Mouse (Mus musculus): ENCODE results near the gene Etv6. TPM values are rescaled to one million over a fixed set of nuclear protein-coding genes. Genes with fewer than 3 reads are reported as not detected.

Etv6 gene
- total and polyA plus RNA-seq, 2 experiments: 4.1 to 8.6 TPM

DNA sequence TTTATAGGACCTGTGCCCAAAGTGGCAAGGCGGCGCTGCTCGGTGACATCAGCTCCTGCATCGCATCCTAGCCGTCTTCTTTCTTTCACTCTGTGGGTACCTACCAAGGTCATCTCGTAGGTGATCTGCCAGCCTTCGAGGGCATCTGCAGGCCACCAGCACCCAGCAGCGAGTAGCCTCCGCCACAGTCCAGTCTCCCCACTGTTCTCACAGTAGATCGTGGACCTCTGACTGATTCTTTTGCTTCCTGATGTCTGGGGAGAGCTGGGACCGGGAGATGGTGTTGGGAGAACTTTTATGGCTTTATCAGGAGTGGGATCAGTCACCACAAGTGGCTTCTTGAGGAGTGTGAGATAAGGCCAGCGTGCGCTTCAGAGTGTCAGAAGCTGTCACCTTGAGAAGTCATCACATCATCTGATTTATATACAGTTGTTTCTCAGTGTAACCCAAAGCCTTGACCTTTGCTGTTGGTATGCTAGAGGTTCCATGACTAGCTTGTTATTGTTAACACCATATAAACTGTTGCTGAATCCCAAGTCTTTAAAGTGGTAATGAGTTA, 82.0 kb downstream of the Etv6 start:
- Histone ChIP-seq H3K79me2 (ENCODE audit: control insufficient read depth, insufficient read depth, low read length) (peaks cover 25% of the 10 kb centered on the region; the same call in 1 of the 2 replicates), H3K9ac (ENCODE audit: low read depth, low read length) (no peak overlapping the region), H3K4me3 (ENCODE audit: insufficient read depth, low read depth, low read length) (no peak overlapping the region), H3K36me3 (ENCODE audit: control insufficient read depth, insufficient read depth, low read length) (no peaks in the 10 kb centered on the region), H3K27me3 (ENCODE audit: control insufficient read depth, insufficient read depth, low read length) (no peaks in the 10 kb centered on the region), H3K4me1 (ENCODE audit: control insufficient read depth, insufficient read depth, low read length) (peaks cover 10% of the 10 kb centered on the region), H3K27ac (replicated peaks; ENCODE audit: insufficient read depth, low read depth, low read length) (no peak overlapping the region)
- 90% methylated on average over 13 of the region's 13 CpGs for WGBS
- no peak for DNase-seq (ENCODE audit: extremely low read depth, low read depth, low spot score)
- TF ChIP-seq CTCF (IDR thresholded peaks at IDR 0.05; ENCODE audit: low read depth, low read length): no peak
- TF ChIP-seq POLR2A (IDR thresholded peaks at IDR 0.05; ENCODE audit: extremely low read depth, insufficient read depth, low read length): no peak

- Histone ChIP-seq H3K79me2 (ENCODE audit: control insufficient read depth, insufficient read depth, low read length) (peaks cover 19% of the 10 kb centered on the region; the same call in 1 of the 2 replicates), H3K4me1 (ENCODE audit: control insufficient read depth, insufficient read depth, low read length) (peaks cover 10% of the 10 kb centered on the region), H3K27me3 (ENCODE audit: control insufficient read depth, insufficient read depth, low read length) (no peaks in the 10 kb centered on the region), H3K4me3 (ENCODE audit: insufficient read depth, low read depth, low read length) (no peak overlapping the region), H3K9ac (ENCODE audit: low read depth, low read length) (no peak overlapping the region), H3K27ac (replicated peaks; ENCODE audit: insufficient read depth, low read depth, low read length) (no peak overlapping the region), H3K36me3 (ENCODE audit: control insufficient read depth, insufficient read depth, low read length) (no peaks in the 10 kb centered on the region)
- no peak for DNase-seq (ENCODE audit: extremely low read depth, low read depth, low spot score)
- WGBS: 94% methylated on average over 5 of the region's 5 CpGs
- no peak for TF ChIP-seq CTCF (IDR thresholded peaks at IDR 0.05; ENCODE audit: low read depth, low read length)
- TF ChIP-seq POLR2A (IDR thresholded peaks at IDR 0.05; ENCODE audit: extremely low read depth, insufficient read depth, low read length): no peak
Observed at GRCm38 (mm10) chr6:134118506-134118905, 83.0 kb downstream of the Etv6 start.

GRCm38 (mm10) chr6:134119136-134119535, 83.6 kb downstream of the Etv6 start:
- no peak for TF ChIP-seq POLR2A (IDR thresholded peaks at IDR 0.05; ENCODE audit: extremely low read depth, insufficient read depth, low read length)
- TF ChIP-seq CTCF (IDR thresholded peaks at IDR 0.05; ENCODE audit: low read depth, low read length): no peak
- Histone ChIP-seq H3K79me2 (ENCODE audit: control insufficient read depth, insufficient read depth, low read length) (peaks cover 19% of the 10 kb centered on the region; the same call in 1 of the 2 replicates), H3K27ac (replicated peaks; ENCODE audit: insufficient read depth, low read depth, low read length) (no peak overlapping the region), H3K4me3 (ENCODE audit: insufficient read depth, low read depth, low read length) (no peak overlapping the region), H3K4me1 (ENCODE audit: control insufficient read depth, insufficient read depth, low read length) (peaks cover 10% of the 10 kb centered on the region), H3K27me3 (ENCODE audit: control insufficient read depth, insufficient read depth, low read length) (no peaks in the 10 kb centered on the region), H3K36me3 (ENCODE audit: control insufficient read depth, insufficient read depth, low read length) (no peaks in the 10 kb centered on the region), H3K9ac (ENCODE audit: low read depth, low read length) (no peak overlapping the region)
- 57% methylated on average over 4 of the region's 4 CpGs for WGBS
- DNase-seq (ENCODE audit: extremely low read depth, low read depth, low spot score): no peak

GRCm38 (mm10) chr6:134120227-134120626, 84.7 kb downstream of the Etv6 start:
- H3K27ac ChIP-seq (replicated peaks; ENCODE audit: insufficient read depth, low read depth, low read length): peak overlapping the region; percentile 63
- no peak for DNase-seq (ENCODE audit: extremely low read depth, low read depth, low spot score)
- 15% methylated on average over 4 of the region's 4 CpGs for WGBS

GRCm38 (mm10) chr6:134120712-134121111, 85.2 kb downstream of the Etv6 start:
- no peaks in the 10 kb centered on the region for H3K27me3 ChIP-seq (ENCODE audit: control insufficient read depth, insufficient read depth, low read length)
- peak; percentile 95 for DNase-seq (ENCODE audit: extremely low read depth, low read depth, low spot score)
- TF ChIP-seq POLR2A (IDR thresholded peaks at IDR 0.05; ENCODE audit: extremely low read depth, insufficient read depth, low read length) (no peak), CTCF (IDR thresholded peaks at IDR 0.05; ENCODE audit: low read depth, low read length) (no peak)
- peaks cover 15% of the 10 kb centered on the region for H3K4me1 ChIP-seq (ENCODE audit: control insufficient read depth, insufficient read depth, low read length)
- H3K79me2 ChIP-seq (ENCODE audit: control insufficient read depth, insufficient read depth, low read length): peaks cover 19% of the 10 kb centered on the region; the same call in 1 of the 2 replicates
- 12% methylated on average over 12 of the region's 12 CpGs for WGBS
- no peaks in the 10 kb centered on the region for H3K36me3 ChIP-seq (ENCODE audit: control insufficient read depth, insufficient read depth, low read length)
- H3K4me3 ChIP-seq (ENCODE audit: insufficient read depth, low read depth, low read length): no peak overlapping the region
- peak overlapping the region; percentile 40; the same call in 1 of the 2 replicates for H3K9ac ChIP-seq (ENCODE audit: low read depth, low read length)
- H3K27ac ChIP-seq (replicated peaks; ENCODE audit: insufficient read depth, low read depth, low read length): peak overlapping the region; percentile 80

More at GRCm38 (mm10) chr6:134120227-134120626, 84.7 kb downstream of the Etv6 start:
- H3K27me3 ChIP-seq (ENCODE audit: control insufficient read depth, insufficient read depth, low read length): no peaks in the 10 kb centered on the region
- peaks cover 13% of the 10 kb centered on the region for H3K4me1 ChIP-seq (ENCODE audit: control insufficient read depth, insufficient read depth, low read length)
- H3K79me2 ChIP-seq (ENCODE audit: control insufficient read depth, insufficient read depth, low read length): peaks cover 20% of the 10 kb centered on the region; the same call in 1 of the 2 replicates
- no peak overlapping the region for H3K4me3 ChIP-seq (ENCODE audit: insufficient read depth, low read depth, low read length)
- no peak overlapping the region for H3K9ac ChIP-seq (ENCODE audit: low read depth, low read length)
- no peak for TF ChIP-seq POLR2A (IDR thresholded peaks at IDR 0.05; ENCODE audit: extremely low read depth, insufficient read depth, low read length)
- TF ChIP-seq CTCF (IDR thresholded peaks at IDR 0.05; ENCODE audit: low read depth, low read length): no peak
- H3K36me3 ChIP-seq (ENCODE audit: control insufficient read depth, insufficient read depth, low read length): no peaks in the 10 kb centered on the region

- no peaks in the 10 kb centered on the region for H3K27me3 ChIP-seq (ENCODE audit: control insufficient read depth, insufficient read depth, low read length)
- H3K27ac ChIP-seq (replicated peaks; ENCODE audit: insufficient read depth, low read depth, low read length): no peak overlapping the region
- TF ChIP-seq CTCF (IDR thresholded peaks at IDR 0.05; ENCODE audit: low read depth, low read length) (no peak), POLR2A (IDR thresholded peaks at IDR 0.05; ENCODE audit: extremely low read depth, insufficient read depth, low read length) (no peak)
- H3K79me2 ChIP-seq (ENCODE audit: control insufficient read depth, insufficient read depth, low read length): peaks cover 24% of the 10 kb centered on the region; the same call in 1 of the 2 replicates
- no peak overlapping the region for H3K9ac ChIP-seq (ENCODE audit: low read depth, low read length)
- WGBS: 94% methylated on average over 5 of the region's 5 CpGs
- no peaks in the 10 kb centered on the region; the same call in 1 of the 2 replicates for H3K36me3 ChIP-seq (ENCODE audit: control insufficient read depth, insufficient read depth, low read length)
- peaks cover 15% of the 10 kb centered on the region for H3K4me1 ChIP-seq (ENCODE audit: control insufficient read depth, insufficient read depth, low read length)
- no peak overlapping the region for H3K4me3 ChIP-seq (ENCODE audit: insufficient read depth, low read depth, low read length)
- no peak for DNase-seq (ENCODE audit: extremely low read depth, low read depth, low spot score)
Observed at GRCm38 (mm10) chr6:134122945-134123344, 87.4 kb downstream of the Etv6 start.
